Mouse (Mus musculus) testis, adult 2 months (tissue): ENCODE results near the gene Dbr1.

Experiments
- CTCF ChIP-seq: fragments of 200-500 bp; IDR thresholded peaks from 2 replicates; pipeline ENCODE4 v1.5.1; 2012; ENCODE audit warnings: low read depth, mild to moderate bottlenecking, inconsistent platforms, low read length, moderate library complexity; ENCODE audit not compliant: control insufficient read depth, insufficient read depth, insufficient replicate concordance
- POLR2A ChIP-seq: fragments of 200-500 bp; IDR thresholded peaks from 2 replicates; pipeline ENCODE4 v1.6.1; 2012; ENCODE audit warnings: low read depth, mild to moderate bottlenecking, inconsistent platforms, low read length, moderate library complexity; ENCODE audit not compliant: control insufficient read depth

GRCm38 (mm10) chr9:99558824-99559556 is 16.6 kb upstream of the Dbr1 start:
- no peak for TF ChIP-seq CTCF
- no peak for TF ChIP-seq POLR2A
